Mouse (Mus musculus): ENCODE measurements around the gene Spint2. TPM values are rescaled to one million over a fixed set of nuclear protein-coding genes. Genes with fewer than 3 reads are reported as not detected.

Gene Spint2
- polyA plus RNA-seq, 1 experiment, result 0.57 TPM

DNA sequence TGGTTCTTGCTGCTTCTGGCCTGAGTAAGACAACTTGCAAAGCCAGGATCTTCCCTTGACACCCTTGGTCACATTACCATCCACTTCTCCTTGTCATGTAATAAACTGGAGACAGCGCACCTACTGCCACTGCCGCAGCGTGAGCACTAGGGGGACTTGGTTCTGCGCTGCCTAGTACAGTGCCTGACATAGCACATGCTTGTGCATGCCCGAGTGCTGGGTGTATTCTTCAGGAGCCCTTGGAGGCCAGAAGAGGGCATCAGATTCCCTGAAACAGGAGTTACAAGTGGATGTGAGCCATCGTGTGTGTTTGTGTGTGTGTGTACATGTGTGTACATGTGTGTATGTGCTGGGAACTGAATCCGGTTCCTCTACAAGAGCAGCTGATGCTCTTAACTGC is 5.8 kb upstream of the Spint2 start:
- Histone ChIP-seq H3K36me3 (ENCODE audit: control insufficient read depth) (no peaks in the 10 kb centered on the region), H3K4me1 (ENCODE audit: control insufficient read depth) (peaks cover 19% of the 10 kb centered on the region), H3K27me3 (ENCODE audit: control insufficient read depth) (peaks cover 18% of the 10 kb centered on the region), H3K9me3 (ENCODE audit: control insufficient read depth, low read length) (no peaks in the 10 kb centered on the region), H3K4me3 (replicated peaks) (no peak overlapping the region)
- TF ChIP-seq GATA1 (IDR thresholded peaks at IDR 0.05; ENCODE audit: low read length), result no peak
- TF ChIP-seq TAL1 (IDR thresholded peaks at IDR 0.05; ENCODE audit: low read length), result no peak

DNA sequence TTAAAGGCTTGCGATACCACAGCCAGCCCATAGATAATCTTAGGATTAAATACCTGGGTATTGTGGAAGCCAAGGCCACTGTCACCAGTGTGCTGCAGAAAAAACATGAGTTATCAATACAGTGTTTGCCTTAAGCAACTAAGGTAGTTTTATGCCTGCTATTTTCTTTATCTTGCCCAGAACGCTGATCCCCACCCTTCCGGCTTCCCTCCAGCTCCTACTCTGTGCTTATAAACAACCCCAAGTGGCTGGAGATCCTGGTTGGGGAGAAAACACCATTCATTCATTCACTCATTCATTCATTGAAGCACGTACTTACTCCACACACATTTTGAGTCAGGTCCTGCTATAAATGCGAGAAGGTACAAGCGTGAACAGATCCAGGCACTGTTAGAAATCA is 2.8 kb upstream of the Spint2 start:
- TF ChIP-seq TAL1 (IDR thresholded peaks at IDR 0.05; ENCODE audit: low read length) (no peak), GATA1 (IDR thresholded peaks at IDR 0.05; ENCODE audit: low read length) (no peak)
- H3K36me3 ChIP-seq (ENCODE audit: control insufficient read depth), result no peaks in the 10 kb centered on the region
- peaks cover 28% of the 10 kb centered on the region for H3K27me3 ChIP-seq (ENCODE audit: control insufficient read depth)
- H3K9me3 ChIP-seq (ENCODE audit: control insufficient read depth, low read length), result no peaks in the 10 kb centered on the region
- H3K4me3 ChIP-seq (replicated peaks), result no peak overlapping the region
- H3K4me1 ChIP-seq (ENCODE audit: control insufficient read depth), result peaks cover 32% of the 10 kb centered on the region

DNA sequence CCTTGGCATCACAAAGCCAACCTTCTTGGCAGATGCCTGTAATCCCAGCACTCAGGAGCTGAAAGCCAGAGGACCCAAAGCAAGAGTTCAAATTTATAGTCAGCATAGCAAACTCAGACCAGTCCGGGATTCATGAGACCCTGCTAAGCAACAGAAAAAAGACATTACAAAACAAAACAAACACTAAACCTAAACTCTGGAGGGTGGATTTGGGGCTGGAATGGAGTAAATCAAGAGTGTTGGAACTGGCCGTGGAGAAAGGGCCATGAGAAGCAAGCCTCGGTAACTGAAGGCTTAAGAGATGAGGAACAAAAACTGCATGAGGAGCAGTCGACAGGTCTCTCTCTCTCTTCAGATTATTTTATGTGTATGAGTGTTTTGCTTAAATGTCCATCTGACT is 2.2 kb upstream of the Spint2 start:
- Histone ChIP-seq H3K36me3 (ENCODE audit: control insufficient read depth) (no peaks in the 10 kb centered on the region), H3K4me3 (replicated peaks) (no peak overlapping the region), H3K4me1 (ENCODE audit: control insufficient read depth) (peaks cover 25% of the 10 kb centered on the region), H3K27me3 (ENCODE audit: control insufficient read depth) (peaks cover 24% of the 10 kb centered on the region), H3K9me3 (ENCODE audit: control insufficient read depth, low read length) (no peaks in the 10 kb centered on the region)
- no peak for TF ChIP-seq TAL1 (IDR thresholded peaks at IDR 0.05; ENCODE audit: low read length)
- no peak for TF ChIP-seq GATA1 (IDR thresholded peaks at IDR 0.05; ENCODE audit: low read length)

DNA sequence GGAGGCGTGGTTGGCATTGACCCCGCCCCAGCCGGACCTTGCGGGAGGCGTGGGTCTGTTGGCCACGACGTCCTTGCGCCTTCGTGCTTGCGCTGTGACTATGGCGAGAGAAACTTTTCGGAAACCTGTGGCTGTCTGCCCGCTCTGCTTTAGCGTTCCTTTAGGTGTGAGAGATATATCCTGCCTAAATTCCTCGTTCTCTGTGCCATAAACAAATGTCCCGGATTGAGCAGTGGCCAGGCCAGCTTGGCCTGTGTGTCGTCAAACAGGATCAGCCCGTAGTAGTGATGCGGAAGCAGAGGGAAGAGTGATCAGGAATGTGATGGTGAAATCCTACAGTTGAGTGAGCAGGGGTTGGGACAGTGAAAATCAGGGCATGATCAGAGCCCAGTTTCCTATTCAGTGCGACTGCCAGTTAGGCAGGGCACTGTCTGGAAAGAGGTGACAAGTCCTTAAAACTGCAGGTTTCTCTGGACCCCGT is 402 bp upstream of the Spint2 start:
- Histone ChIP-seq H3K27me3 (ENCODE audit: control insufficient read depth) (peaks cover 22% of the 10 kb centered on the region), H3K9me3 (ENCODE audit: control insufficient read depth, low read length) (no peaks in the 10 kb centered on the region), H3K4me1 (ENCODE audit: control insufficient read depth) (peaks cover 24% of the 10 kb centered on the region), H3K4me3 (replicated peaks) (peak overlapping the region; percentile 60), H3K36me3 (ENCODE audit: control insufficient read depth) (no peaks in the 10 kb centered on the region)
- no peak for TF ChIP-seq TAL1 (IDR thresholded peaks at IDR 0.05; ENCODE audit: low read length)
- no peak for TF ChIP-seq GATA1 (IDR thresholded peaks at IDR 0.05; ENCODE audit: low read length)

DNA sequence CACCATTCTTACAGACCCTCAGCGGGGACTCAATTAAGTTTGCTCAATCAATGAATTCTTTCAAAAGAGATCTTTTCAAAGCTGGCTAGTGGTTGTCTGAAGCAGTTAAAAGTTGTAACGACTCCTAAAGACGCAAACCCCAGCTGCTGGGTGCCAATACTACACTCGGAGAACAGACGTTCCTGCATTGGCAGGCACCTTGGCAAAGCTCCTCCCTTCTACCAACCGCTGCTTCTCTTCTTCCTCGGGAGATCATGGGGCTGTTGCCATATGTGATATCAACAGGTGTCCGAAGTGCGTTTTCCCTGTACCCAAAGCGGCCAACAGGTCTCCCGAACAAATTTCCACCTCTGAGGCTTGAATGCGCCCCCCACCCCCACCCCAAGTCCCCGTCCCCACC is 911 bp downstream of the Spint2 start:
- H3K27me3 ChIP-seq (ENCODE audit: control insufficient read depth), result peaks cover 20% of the 10 kb centered on the region
- TF ChIP-seq TAL1 (IDR thresholded peaks at IDR 0.05; ENCODE audit: low read length), result no peak
- TF ChIP-seq GATA1 (IDR thresholded peaks at IDR 0.05; ENCODE audit: low read length), result no peak

GRCm38 (mm10) chr7:29279924-29280323 is 1.8 kb downstream of the Spint2 start:
- Histone ChIP-seq H3K4me1 (ENCODE audit: control insufficient read depth) (peaks cover 24% of the 10 kb centered on the region), H3K36me3 (ENCODE audit: control insufficient read depth) (no peaks in the 10 kb centered on the region), H3K9me3 (ENCODE audit: control insufficient read depth, low read length) (no peaks in the 10 kb centered on the region), H3K27me3 (ENCODE audit: control insufficient read depth) (peaks cover 20% of the 10 kb centered on the region), H3K4me3 (replicated peaks) (no peak overlapping the region)
- no peak for TF ChIP-seq TAL1 (IDR thresholded peaks at IDR 0.05; ENCODE audit: low read length)
- TF ChIP-seq GATA1 (IDR thresholded peaks at IDR 0.05; ENCODE audit: low read length), result no peak

More for the DNA sequence above, 911 bp downstream of the Spint2 start:
- Histone ChIP-seq H3K4me3 (replicated peaks) (peak overlapping the region; percentile 60), H3K9me3 (ENCODE audit: control insufficient read depth, low read length) (no peaks in the 10 kb centered on the region), H3K36me3 (ENCODE audit: control insufficient read depth) (no peaks in the 10 kb centered on the region), H3K4me1 (ENCODE audit: control insufficient read depth) (peaks cover 24% of the 10 kb centered on the region)

DNA sequence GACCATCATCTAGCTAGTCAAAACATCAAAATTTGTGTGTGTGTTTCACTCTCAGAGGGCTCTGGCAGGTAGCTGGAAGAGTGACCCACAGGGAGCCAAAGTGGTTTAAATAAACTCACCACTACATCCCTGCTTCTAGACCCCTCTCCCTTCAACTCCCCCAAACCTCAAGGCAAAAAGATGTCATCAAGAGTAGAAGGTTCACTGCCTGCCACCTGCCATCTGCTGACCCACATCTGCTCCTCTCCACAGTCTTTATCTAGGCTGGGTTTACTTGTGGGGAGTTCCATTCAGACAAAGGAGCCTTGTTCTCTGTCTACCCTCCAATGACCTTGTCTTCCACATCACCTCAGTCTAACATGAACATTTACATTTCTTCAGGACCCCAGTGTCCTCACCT is 2.5 kb downstream of the Spint2 start:
- TF ChIP-seq GATA1 (IDR thresholded peaks at IDR 0.05; ENCODE audit: low read length) (no peak), TAL1 (IDR thresholded peaks at IDR 0.05; ENCODE audit: low read length) (no peak)
- Histone ChIP-seq H3K4me3 (replicated peaks) (no peak overlapping the region), H3K9me3 (ENCODE audit: control insufficient read depth, low read length) (no peaks in the 10 kb centered on the region), H3K4me1 (ENCODE audit: control insufficient read depth) (peaks cover 17% of the 10 kb centered on the region), H3K36me3 (ENCODE audit: control insufficient read depth) (no peaks in the 10 kb centered on the region), H3K27me3 (ENCODE audit: control insufficient read depth) (peaks cover 20% of the 10 kb centered on the region)

DNA sequence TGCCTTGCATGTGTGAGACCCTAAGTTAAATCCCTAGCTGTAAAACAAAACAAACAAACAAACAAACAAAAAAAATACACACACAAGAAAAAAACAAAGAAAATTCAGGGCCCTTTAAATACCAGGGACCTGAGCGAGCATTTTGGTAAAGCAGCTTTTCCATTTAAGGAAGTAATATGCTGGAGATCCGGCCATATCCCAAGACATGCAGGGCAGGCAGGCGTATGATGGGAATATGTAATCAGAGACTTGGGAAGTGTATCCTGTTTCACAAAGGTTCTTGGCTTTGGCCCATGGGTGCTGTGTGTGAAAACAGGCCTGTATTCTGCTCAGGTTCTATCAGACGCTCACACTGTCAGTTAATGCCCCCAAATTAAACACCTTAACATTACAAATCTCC is 4.2 kb downstream of the Spint2 start:
- H3K4me1 ChIP-seq (ENCODE audit: control insufficient read depth), result peaks cover 15% of the 10 kb centered on the region
- no peak for TF ChIP-seq GATA1 (IDR thresholded peaks at IDR 0.05; ENCODE audit: low read length)
- TF ChIP-seq TAL1 (IDR thresholded peaks at IDR 0.05; ENCODE audit: low read length), result no peak

DNA sequence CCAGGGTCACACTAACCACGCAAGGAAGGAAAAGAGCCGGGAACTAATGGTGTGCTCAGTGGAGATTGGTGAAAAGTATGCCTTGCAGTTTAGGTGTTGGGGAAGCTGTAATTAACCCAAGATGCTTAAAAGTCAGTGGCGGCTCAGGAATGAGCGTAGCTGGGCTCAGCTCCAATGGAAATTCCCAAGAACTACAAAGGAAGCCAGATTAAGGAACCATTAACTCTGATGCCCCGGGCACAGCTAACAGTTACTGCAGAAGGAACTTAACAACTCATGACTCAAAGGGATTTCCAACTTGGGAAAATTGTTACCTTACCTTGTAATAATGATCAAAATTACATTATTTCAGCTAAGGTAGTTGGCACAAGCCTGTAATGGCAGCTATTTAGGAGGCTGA is 5.0 kb downstream of the Spint2 start:
- H3K4me3 ChIP-seq (replicated peaks), result no peak overlapping the region
- peaks cover 9% of the 10 kb centered on the region for H3K4me1 ChIP-seq (ENCODE audit: control insufficient read depth)
- H3K9me3 ChIP-seq (ENCODE audit: control insufficient read depth, low read length), result no peaks in the 10 kb centered on the region
- H3K36me3 ChIP-seq (ENCODE audit: control insufficient read depth), result no peaks in the 10 kb centered on the region
- TF ChIP-seq GATA1 (IDR thresholded peaks at IDR 0.05; ENCODE audit: low read length) (no peak), TAL1 (IDR thresholded peaks at IDR 0.05; ENCODE audit: low read length) (no peak)
- H3K27me3 ChIP-seq (ENCODE audit: control insufficient read depth), result peaks cover 9% of the 10 kb centered on the region

More for the DNA sequence above, 4.2 kb downstream of the Spint2 start:
- Histone ChIP-seq H3K9me3 (ENCODE audit: control insufficient read depth, low read length) (no peaks in the 10 kb centered on the region), H3K36me3 (ENCODE audit: control insufficient read depth) (no peaks in the 10 kb centered on the region), H3K4me3 (replicated peaks) (no peak overlapping the region), H3K27me3 (ENCODE audit: control insufficient read depth) (peaks cover 17% of the 10 kb centered on the region)

Measured in erythroblast, embryonic 14.5 days (primary cell).